Mouse (Mus musculus): ENCODE data around the gene Plekha8.

The Plekha8 gene

GRCm38 (mm10) chr6:54643181-54643580 lies 48.3 kb downstream of the Plekha8 start:
- no peak for DNase-seq (ENCODE audit: low spot score)

- DNase-seq (ENCODE audit: low spot score), result no peak
Observed at GRCm38 (mm10) chr6:54655471-54656095, 60.7 kb downstream of the Plekha8 start.

GRCm38 (mm10) chr6:54657861-54658260 lies 63.0 kb downstream of the Plekha8 start:
- no peak for DNase-seq (ENCODE audit: low spot score)

GRCm38 (mm10) chr6:54669868-54670267 lies 75.0 kb downstream of the Plekha8 start:
- no peak for DNase-seq (ENCODE audit: low spot score)

GRCm38 (mm10) chr6:54672901-54673300 lies 78.0 kb downstream of the Plekha8 start:
- DNase-seq (ENCODE audit: low spot score), result no peak

GRCm38 (mm10) chr6:54679686-54680085 lies 84.8 kb downstream of the Plekha8 start:
- DNase-seq (ENCODE audit: low spot score), result no peak

- DNase-seq (ENCODE audit: low spot score), result peak; percentile 100
Observed at GRCm38 (mm10) chr6:54680891-54681745, 86.2 kb downstream of the Plekha8 start, which contains the start of gene Mturn. Mturn (plus strand) TSS chr6:54681624.

GRCm38 (mm10) chr6:54681746-54682428 lies 87.0 kb downstream of the Plekha8 start:
- DNase-seq (ENCODE audit: low spot score), result no peak

GRCm38 (mm10) chr6:54684085-54684484 lies 89.2 kb downstream of the Plekha8 start:
- DNase-seq (ENCODE audit: low spot score), result no peak

- no peak for DNase-seq (ENCODE audit: low spot score)
Observed at GRCm38 (mm10) chr6:54685103-54685502, 90.2 kb downstream of the Plekha8 start.

GRCm38 (mm10) chr6:54685716-54686395 lies 90.9 kb downstream of the Plekha8 start:
- DNase-seq (ENCODE audit: low spot score), result no peak

- DNase-seq (ENCODE audit: low spot score), result no peak
Observed at GRCm38 (mm10) chr6:54686946-54687737, 92.2 kb downstream of the Plekha8 start.

- DNase-seq (ENCODE audit: low spot score), result no peak
Observed at GRCm38 (mm10) chr6:54688467-54689323, 93.8 kb downstream of the Plekha8 start.

- DNase-seq (ENCODE audit: low spot score), result no peak
Observed at GRCm38 (mm10) chr6:54689686-54690085, 94.8 kb downstream of the Plekha8 start.

- DNase-seq (ENCODE audit: low spot score), result no peak
Observed at GRCm38 (mm10) chr6:54690838-54691237, 95.9 kb downstream of the Plekha8 start.

- no peak for DNase-seq (ENCODE audit: low spot score)
Observed at GRCm38 (mm10) chr6:54691368-54692116, 96.6 kb downstream of the Plekha8 start.

- no peak for DNase-seq (ENCODE audit: low spot score)
Observed at GRCm38 (mm10) chr6:54692201-54692600, 97.3 kb downstream of the Plekha8 start.

GRCm38 (mm10) chr6:54693286-54693685 lies 98.4 kb downstream of the Plekha8 start:
- DNase-seq (ENCODE audit: low spot score), result no peak
